Mouse (Mus musculus): Measurements from ENCODE around the gene Acaa1b. TPM values are rescaled to one million over a fixed set of nuclear protein-coding genes. Genes with fewer than 3 reads are reported as not detected.
A peak's percentile ranks its signal among the peaks of the same experiment; 100 is the strongest.

The Acaa1b gene
- polyA plus RNA-seq (2015; fragmentation: Nextera tagmentation; extraction: Ambion mirVana): 1.4 and 1.8 TPM in 2 replicates

GRCm38 (mm10) chr9:119156278-119157201, at the start of gene Acaa1b:
Acaa1b (minus strand) TSS chr9:119157093.
- Histone ChIP-seq H3K4me1 (0 out of 2 replicates have a peak, but pooled peaks cover 4% of the 10 kb centered on the region), H3K9ac (replicated peaks) (peak within 1 kb of the TSS; percentile 40; the same call in 1 of the 2 replicates), H3K36me3 (no peaks in the 10 kb centered on the region), H3K4me2 (replicated peaks) (peak within 1 kb of the TSS; percentile 78), H3K27ac (replicated peaks) (no peak within 1 kb of the TSS), H3K9me3 (no peaks in the 10 kb centered on the region), H3K27me3 (peaks cover 10% of the 10 kb centered on the region; the same call in 1 of the 2 replicates), H3K4me3 (peak within 1 kb of the TSS; percentile 58)
- peak; percentile 97 for ATAC-seq (replicated peaks)
- under 1% methylated on average over 65 of the region's 65 CpGs for WGBS

GRCm38 (mm10) chr9:119206666-119207065, 49.8 kb upstream of the Acaa1b start:
- no peak for ATAC-seq (replicated peaks)
- Histone ChIP-seq H3K4me1 (no peaks in the 10 kb centered on the region), H3K4me3 (no peak overlapping the region), H3K4me2 (replicated peaks) (no peak overlapping the region), H3K9me3 (0 out of 2 replicates have a peak, but pooled peaks cover 4% of the 10 kb centered on the region), H3K27ac (replicated peaks) (no peak overlapping the region), H3K27me3 (no peaks in the 10 kb centered on the region), H3K36me3 (no peaks in the 10 kb centered on the region), H3K9ac (replicated peaks) (no peak overlapping the region)
- WGBS: 86% methylated on average over 2 of the region's 2 CpGs

GRCm38 (mm10) chr9:119205756-119206155, 48.9 kb upstream of the Acaa1b start:
- Histone ChIP-seq H3K9me3 (0 out of 2 replicates have a peak, but pooled peaks cover 4% of the 10 kb centered on the region), H3K4me2 (replicated peaks) (no peak overlapping the region), H3K36me3 (no peaks in the 10 kb centered on the region), H3K9ac (replicated peaks) (no peak overlapping the region), H3K27me3 (no peaks in the 10 kb centered on the region), H3K4me1 (no peaks in the 10 kb centered on the region), H3K4me3 (no peak overlapping the region), H3K27ac (replicated peaks) (no peak overlapping the region)
- 92% methylated on average over 5 of the region's 5 CpGs for WGBS
- ATAC-seq (replicated peaks): no peak

GRCm38 (mm10) chr9:119203617-119204016, 46.7 kb upstream of the Acaa1b start:
- peaks cover 2% of the 10 kb centered on the region; the same call in 1 of the 2 replicates for H3K4me1 ChIP-seq

GRCm38 (mm10) chr9:119201653-119202052, 44.8 kb upstream of the Acaa1b start:
- no peak overlapping the region for H3K27ac ChIP-seq (replicated peaks)
- 88% methylated on average over 5 of the region's 5 CpGs for WGBS
- no peaks in the 10 kb centered on the region for H3K27me3 ChIP-seq
- H3K36me3 ChIP-seq: no peaks in the 10 kb centered on the region
- H3K4me3 ChIP-seq: no peak overlapping the region
- no peak for ATAC-seq (replicated peaks)
- no peak overlapping the region for H3K9ac ChIP-seq (replicated peaks)
- H3K4me2 ChIP-seq (replicated peaks): no peak overlapping the region
- H3K4me1 ChIP-seq: peaks cover 2% of the 10 kb centered on the region; the same call in 1 of the 2 replicates
- 0 out of 2 replicates have a peak, but pooled peaks cover 4% of the 10 kb centered on the region for H3K9me3 ChIP-seq

More at GRCm38 (mm10) chr9:119203617-119204016, 46.7 kb upstream of the Acaa1b start:
- no peak for ATAC-seq (replicated peaks)
- Histone ChIP-seq H3K27me3 (no peaks in the 10 kb centered on the region), H3K27ac (replicated peaks) (no peak overlapping the region), H3K9ac (replicated peaks) (no peak overlapping the region), H3K9me3 (0 out of 2 replicates have a peak, but pooled peaks cover 4% of the 10 kb centered on the region), H3K4me2 (replicated peaks) (no peak overlapping the region), H3K4me3 (no peak overlapping the region), H3K36me3 (no peaks in the 10 kb centered on the region)
- WGBS: 98% methylated on average over 9 of the region's 9 CpGs

- Histone ChIP-seq H3K27ac (replicated peaks) (no peak overlapping the region), H3K36me3 (no peaks in the 10 kb centered on the region), H3K9me3 (0 out of 2 replicates have a peak, but pooled peaks cover 1% of the 10 kb centered on the region), H3K4me1 (peaks cover 2% of the 10 kb centered on the region; the same call in 1 of the 2 replicates), H3K27me3 (no peaks in the 10 kb centered on the region), H3K4me2 (replicated peaks) (no peak overlapping the region), H3K9ac (replicated peaks) (no peak overlapping the region), H3K4me3 (no peak overlapping the region)
- 79% methylated on average over 10 of the region's 10 CpGs for WGBS
- ATAC-seq (replicated peaks): no peak
These were observed 42.4 kb upstream of the Acaa1b start for GRCm38 (mm10) chr9:119199151-119199861.

GRCm38 (mm10) chr9:119192202-119192990, 35.5 kb upstream of the Acaa1b start:
- Histone ChIP-seq H3K36me3 (no peaks in the 10 kb centered on the region), H3K9ac (replicated peaks) (no peak overlapping the region), H3K27ac (replicated peaks) (no peak overlapping the region), H3K9me3 (no peaks in the 10 kb centered on the region), H3K4me1 (no peaks in the 10 kb centered on the region), H3K27me3 (no peaks in the 10 kb centered on the region), H3K4me2 (replicated peaks) (no peak overlapping the region), H3K4me3 (no peak overlapping the region)
- ATAC-seq (replicated peaks): no peak
- WGBS: 36% methylated on average over 11 of the region's 11 CpGs

- WGBS: 37% methylated on average over 3 of the region's 3 CpGs
- H3K36me3 ChIP-seq: no peaks in the 10 kb centered on the region
- peaks cover 9% of the 10 kb centered on the region for H3K4me1 ChIP-seq
- no peak overlapping the region for H3K27ac ChIP-seq (replicated peaks)
- no peak for ATAC-seq (replicated peaks)
- no peak overlapping the region for H3K9ac ChIP-seq (replicated peaks)
- H3K27me3 ChIP-seq: no peaks in the 10 kb centered on the region
- no peak overlapping the region for H3K4me2 ChIP-seq (replicated peaks)
- no peaks in the 10 kb centered on the region for H3K9me3 ChIP-seq
- no peak overlapping the region for H3K4me3 ChIP-seq
These were observed 24.4 kb upstream of the Acaa1b start for GRCm38 (mm10) chr9:119181241-119181728.

- no peaks in the 10 kb centered on the region for H3K36me3 ChIP-seq
- H3K9ac ChIP-seq (replicated peaks): no peak overlapping the region
- no peak overlapping the region for H3K27ac ChIP-seq (replicated peaks)
- 91% methylated on average over 11 of the region's 11 CpGs for WGBS
- peaks cover 9% of the 10 kb centered on the region for H3K4me1 ChIP-seq
- H3K27me3 ChIP-seq: no peaks in the 10 kb centered on the region
- H3K9me3 ChIP-seq: no peaks in the 10 kb centered on the region
- ATAC-seq (replicated peaks): no peak
- H3K4me3 ChIP-seq: no peak overlapping the region
- H3K4me2 ChIP-seq (replicated peaks): no peak overlapping the region
These were observed 22.4 kb upstream of the Acaa1b start for GRCm38 (mm10) chr9:119179292-119179691.

- no peak overlapping the region for H3K27ac ChIP-seq (replicated peaks)
- H3K9ac ChIP-seq (replicated peaks): no peak overlapping the region
- 97% methylated on average over 2 of the region's 2 CpGs for WGBS
- no peak overlapping the region for H3K4me2 ChIP-seq (replicated peaks)
- H3K36me3 ChIP-seq: no peaks in the 10 kb centered on the region
- H3K4me1 ChIP-seq: no peaks in the 10 kb centered on the region
- no peak overlapping the region for H3K4me3 ChIP-seq
- no peak for ATAC-seq (replicated peaks)
- no peaks in the 10 kb centered on the region for H3K27me3 ChIP-seq
- no peaks in the 10 kb centered on the region for H3K9me3 ChIP-seq
These were observed 10.7 kb upstream of the Acaa1b start for GRCm38 (mm10) chr9:119167608-119168007.

GRCm38 (mm10) chr9:119165548-119165947, 8.7 kb upstream of the Acaa1b start:
- no peak overlapping the region for H3K4me2 ChIP-seq (replicated peaks)
- no peak overlapping the region for H3K27ac ChIP-seq (replicated peaks)
- H3K9me3 ChIP-seq: no peaks in the 10 kb centered on the region
- no peaks in the 10 kb centered on the region for H3K36me3 ChIP-seq
- WGBS: 96% methylated on average over 6 of the region's 6 CpGs
- H3K9ac ChIP-seq (replicated peaks): no peak overlapping the region
- no peak for ATAC-seq (replicated peaks)
- H3K4me3 ChIP-seq: no peak overlapping the region
- no peaks in the 10 kb centered on the region for H3K4me1 ChIP-seq
- no peaks in the 10 kb centered on the region for H3K27me3 ChIP-seq
